Mouse (Mus musculus) kidney, postnatal 0 days (tissue): ENCODE data around the gene Clint1. TPM values are rescaled to one million over a fixed set of nuclear protein-coding genes. Genes with fewer than 3 reads are reported as not detected.

Experiments used
- ATAC-seq: fragments of 200-750 bp; cut with Nextera tagmentation; replicated peaks from 2 replicates; pipeline ENCODE4 v1.8.0; 2017; ENCODE audit warnings: low read depth, moderate number of reproducible peaks, moderate TSS enrichment, moderate library complexity; ENCODE audit not compliant: low FRiP score
- DNase-seq: peaks from one replicate; pipeline ENCODE4 v3.0.0-alpha.2; 2016; ENCODE audit warnings: low spot score
- H3K27ac ChIP-seq: fragments of 300-500 bp; sonication (generic); 2 replicates; pipeline ENCODE4 v1.5.1; 2014; ENCODE audit warnings: mild to moderate bottlenecking
- H3K27me3 ChIP-seq: fragments of 300-500 bp; sonication (generic); 2 replicates; pipeline ENCODE4 v1.6.1; 2014; ENCODE audit warnings: low read length, mixed read lengths; ENCODE audit not compliant: insufficient read depth
- H3K36me3 ChIP-seq: fragments of 300-500 bp; sonication (generic); 2 replicates; pipeline ENCODE4 v1.6.1; 2014; ENCODE audit warnings: low read length, mixed read lengths; ENCODE audit not compliant: insufficient read depth
- H3K4me1 ChIP-seq: fragments of 300-500 bp; sonication (generic); replicated peaks from 2 replicates; pipeline ENCODE4 v1.6.1; 2014; ENCODE audit warnings: antibody characterized with exemption, low read length, mixed read lengths; ENCODE audit not compliant: insufficient read depth
- H3K4me2 ChIP-seq: fragments of 300-500 bp; sonication (generic); 2 replicates; pipeline ENCODE4 v1.6.1; 2014; ENCODE audit warnings: mild to moderate bottlenecking, low read length, moderate library complexity, mixed read lengths
- H3K4me3 ChIP-seq: fragments of 300-500 bp; sonication (generic); replicated peaks from 2 replicates; pipeline ENCODE4 v1.5.1; 2014; ENCODE audit warnings: low read depth, low read length
- H3K9ac ChIP-seq: fragments of 300-500 bp; sonication (generic); 2 replicates; pipeline ENCODE4 v1.6.1; 2014; ENCODE audit warnings: low read depth, low read length
- H3K9me3 ChIP-seq: fragments of 300-500 bp; sonication (generic); replicated peaks from 2 replicates; pipeline ENCODE4 v1.6.1; 2016; ENCODE audit warnings: low read length, inconsistent platforms, mixed read lengths
- CTCF ChIP-seq: IDR thresholded peaks from 2 replicates; pipeline ENCODE4 v1.5.1; 2016; ENCODE audit warnings: antibody characterized with exemption, low read depth, mild to moderate bottlenecking, moderate library complexity
- WGBS: fragments of 180-500 bp; shearing (Covaris S2); extraction: QIAGEN DNeasy Blood & Tissue Kit; methylation state at CpG from one replicate; pipeline ENCODE4 v1.1.7; 2014; 5-methylcytosine and 5-hydroxymethylcytosine counted together
- polyA plus RNA-seq: library from polyadenylated mRNA; unstranded; fragments of >200 nt; fragmentation: Nextera tagmentation; extraction: Ambion mirVana; gene quantifications from 2 replicates; pipeline ENCODE4 v1.2.1, GENCODE M21; 2015

The Clint1 gene
- polyA plus RNA-seq, 1 experiment from 2014 or later, result 88.4 TPM

- no peak for ATAC-seq
- Histone ChIP-seq H3K4me2 (no peak overlapping the region), H3K27me3 (no peaks in the 10 kb centered on the region), H3K4me3 (no peak overlapping the region), H3K9ac (no peak overlapping the region), H3K4me1 (0 out of 2 replicates have a peak, but pooled peaks cover 4% of the 10 kb centered on the region), H3K36me3 (no peaks in the 10 kb centered on the region), H3K27ac (peak overlapping the region; percentile 54; the same call in 1 of the 2 replicates), H3K9me3 (no peaks in the 10 kb centered on the region)
- WGBS, result 79% methylated on average over 12 of the region's 12 CpGs
- DNase-seq, result no peak
- no peak for TF ChIP-seq CTCF
Observed at GRCm38 (mm10) chr11:45807820-45808219, 44.0 kb upstream of the Clint1 start.

GRCm38 (mm10) chr11:45809424-45809823 is 42.4 kb upstream of the Clint1 start:
- Histone ChIP-seq H3K36me3 (no peaks in the 10 kb centered on the region), H3K4me1 (0 out of 2 replicates have a peak, but pooled peaks cover 4% of the 10 kb centered on the region), H3K4me2 (no peak overlapping the region), H3K9ac (no peak overlapping the region), H3K9me3 (no peaks in the 10 kb centered on the region), H3K4me3 (no peak overlapping the region), H3K27ac (no peak overlapping the region), H3K27me3 (no peaks in the 10 kb centered on the region)
- no peak for TF ChIP-seq CTCF
- ATAC-seq, result no peak
- no peak for DNase-seq
- WGBS, result 33% methylated on average over 5 of the region's 5 CpGs

- H3K4me2 ChIP-seq, result no peak overlapping the region
- H3K27me3 ChIP-seq, result no peaks in the 10 kb centered on the region
- no peak overlapping the region for H3K9ac ChIP-seq
- 74% methylated on average over 6 of the region's 6 CpGs for WGBS
- no peaks in the 10 kb centered on the region for H3K36me3 ChIP-seq
- TF ChIP-seq CTCF, result no peak
- no peak overlapping the region for H3K4me3 ChIP-seq
- DNase-seq (no peak), ATAC-seq (no peak)
- 0 out of 2 replicates have a peak, but pooled peaks cover 4% of the 10 kb centered on the region for H3K4me1 ChIP-seq
- H3K9me3 ChIP-seq, result no peaks in the 10 kb centered on the region
- no peak overlapping the region for H3K27ac ChIP-seq
Observed at GRCm38 (mm10) chr11:45810056-45810455, 41.8 kb upstream of the Clint1 start.

GRCm38 (mm10) chr11:45810805-45811204 is 41.0 kb upstream of the Clint1 start:
- ATAC-seq (no peak), DNase-seq (no peak)
- H3K36me3 ChIP-seq, result no peaks in the 10 kb centered on the region
- no peak for TF ChIP-seq CTCF
- no peak overlapping the region for H3K4me2 ChIP-seq
- no peaks in the 10 kb centered on the region for H3K4me1 ChIP-seq
- H3K9ac ChIP-seq, result no peak overlapping the region
- no peak overlapping the region for H3K4me3 ChIP-seq
- no peaks in the 10 kb centered on the region for H3K27me3 ChIP-seq
- 81% methylated on average over 8 of the region's 8 CpGs for WGBS
- H3K27ac ChIP-seq, result no peak overlapping the region
- H3K9me3 ChIP-seq, result no peaks in the 10 kb centered on the region

- Histone ChIP-seq H3K4me1 (no peaks in the 10 kb centered on the region), H3K27me3 (no peaks in the 10 kb centered on the region), H3K27ac (no peak overlapping the region), H3K36me3 (no peaks in the 10 kb centered on the region), H3K4me2 (no peak overlapping the region), H3K9ac (no peak overlapping the region), H3K9me3 (no peaks in the 10 kb centered on the region), H3K4me3 (no peak overlapping the region)
- 68% methylated on average over 10 of the region's 10 CpGs for WGBS
- no peak for TF ChIP-seq CTCF
- no peak for DNase-seq
- no peak for ATAC-seq
Observed at GRCm38 (mm10) chr11:45815603-45816002, 36.2 kb upstream of the Clint1 start.

- H3K27me3 ChIP-seq, result no peaks in the 10 kb centered on the region
- ATAC-seq (no peak), DNase-seq (no peak)
- no peak overlapping the region for H3K4me3 ChIP-seq
- no peaks in the 10 kb centered on the region for H3K9me3 ChIP-seq
- no peak overlapping the region for H3K4me2 ChIP-seq
- H3K4me1 ChIP-seq, result no peaks in the 10 kb centered on the region
- H3K9ac ChIP-seq, result no peak overlapping the region
- H3K27ac ChIP-seq, result no peak overlapping the region
- WGBS, result 45% methylated on average over 1 of the region's 1 CpGs
- no peaks in the 10 kb centered on the region for H3K36me3 ChIP-seq
- no peak for TF ChIP-seq CTCF
Observed at GRCm38 (mm10) chr11:45816712-45817111, 35.1 kb upstream of the Clint1 start.

GRCm38 (mm10) chr11:45817996-45818395 is 33.9 kb upstream of the Clint1 start:
- no peak for DNase-seq
- H3K36me3 ChIP-seq, result no peaks in the 10 kb centered on the region
- ATAC-seq, result no peak

More at GRCm38 (mm10) chr11:45817996-45818395, 33.9 kb upstream of the Clint1 start:
- Histone ChIP-seq H3K27ac (no peak overlapping the region), H3K9ac (no peak overlapping the region), H3K4me2 (no peak overlapping the region), H3K9me3 (no peaks in the 10 kb centered on the region), H3K4me3 (no peak overlapping the region), H3K27me3 (no peaks in the 10 kb centered on the region), H3K4me1 (no peaks in the 10 kb centered on the region)
- TF ChIP-seq CTCF, result no peak
- 41% methylated on average over 3 of the region's 3 CpGs for WGBS
